Mouse (Mus musculus) gonadal fat pad, adult 2 months (tissue): ENCODE results near the gene Ccs. TPM values are rescaled to one million over a fixed set of nuclear protein-coding genes. Genes with fewer than 3 reads are reported as not detected.

ENCODE experiments used
- DNase-seq: peaks from one replicate; pipeline ENCODE4 v3.0.0-alpha.2; 2012; ENCODE audit warnings: low read depth
- polyA plus RNA-seq: library from polyadenylated mRNA; depleted of rRNA; stranded (reverse); fragments of >200 nt; gene quantifications from 2 replicates; pipeline ENCODE4 v1.2.3, GENCODE M21; 2012; rRNA removed

Ccs gene
- polyA plus RNA-seq, 1 experiment = 50.6 TPM

- DNase-seq = no peak
Measured at GRCm38 (mm10) chr19:4782891-4783290, 56.2 kb downstream of the Ccs start.

Other genes with a start within 250 kb of the Ccs start
- 10.1 and 11.0 TPM in 2 replicates for gene Lrfn4, start 223.7 kb downstream of the Ccs start, polyA plus RNA-seq
- 86.0 and 90.7 TPM in 2 replicates for gene Rce1, start 213.7 kb downstream of the Ccs start, polyA plus RNA-seq
- gene Gm960, start 140.7 kb downstream of the Ccs start, polyA plus RNA-seq = 1.0 and 3.3 TPM in 2 replicates
- gene Sptbn2, start 128.2 kb downstream of the Ccs start, polyA plus RNA-seq = 3.2 and 5.0 TPM in 2 replicates
- gene Rbm4b, start 82.8 kb downstream of the Ccs start, polyA plus RNA-seq = 7.6 and 8.0 TPM in 2 replicates
- 37.5 and 38.3 TPM in 2 replicates for gene Rbm4, start 45.4 kb downstream of the Ccs start, polyA plus RNA-seq
- gene Gm21992, start 27.7 kb downstream of the Ccs start, polyA plus RNA-seq = 15.7 and 22.5 TPM in 2 replicates
- 33.6 and 35.1 TPM in 2 replicates for gene Rbm14, start 27.7 kb downstream of the Ccs start, polyA plus RNA-seq
- 0.22 and 0.36 TPM in 2 replicates for gene Ccdc87, start within 50 bp of the Ccs start, polyA plus RNA-seq
- gene Ctsf, start 15.8 kb upstream of the Ccs start, polyA plus RNA-seq = 96.1 and 114 TPM in 2 replicates
- gene Actn3, start 38.6 kb upstream of the Ccs start, polyA plus RNA-seq = 3.0 and 4.9 TPM in 2 replicates
- gene Zdhhc24, start 39.3 kb upstream of the Ccs start, polyA plus RNA-seq = 31.4 and 38.7 TPM in 2 replicates
- gene Bbs1, start 67.3 kb upstream of the Ccs start, polyA plus RNA-seq = 4.2 and 6.4 TPM in 2 replicates
- gene Dpp3, start 89.0 kb upstream of the Ccs start, polyA plus RNA-seq = 87.4 and 96.6 TPM in 2 replicates
- 5.1 and 6.7 TPM in 2 replicates for gene Peli3, start 103.8 kb upstream of the Ccs start, polyA plus RNA-seq
- gene Mrpl11, start 122.8 kb upstream of the Ccs start, polyA plus RNA-seq = 37.4 and 39.9 TPM in 2 replicates
- gene Npas4, start 151.0 kb upstream of the Ccs start, polyA plus RNA-seq = 1.0 and 1.2 TPM in 2 replicates
- gene Slc29a2, start 184.5 kb upstream of the Ccs start, polyA plus RNA-seq = 4.3 and 5.1 TPM in 2 replicates
- gene B4gat1, start 199.5 kb upstream of the Ccs start, polyA plus RNA-seq = 28.6 and 30.4 TPM in 2 replicates
- gene AC124502.3, start 199.6 kb upstream of the Ccs start, polyA plus RNA-seq = 0.34 and 0.65 TPM in 2 replicates
- 33.0 TPM in 2 replicates for gene Brms1, start 202.0 kb upstream of the Ccs start, polyA plus RNA-seq
- gene Rin1, start 211.1 kb upstream of the Ccs start, polyA plus RNA-seq = 5.3 and 7.8 TPM in 2 replicates
- gene Cd248, start 228.7 kb upstream of the Ccs start, polyA plus RNA-seq = 27.7 and 39.6 TPM in 2 replicates
- gene Tmem151a, start 246.2 kb upstream of the Ccs start, polyA plus RNA-seq = 2.9 and 3.4 TPM in 2 replicates
- gene Yif1a, start 249.2 kb upstream of the Ccs start, polyA plus RNA-seq = 174 and 196 TPM in 2 replicates